Mouse (Mus musculus) urinary bladder, adult 2 months (tissue): ENCODE results near the gene Tas2r102. TPM values are rescaled to one million over a fixed set of nuclear protein-coding genes. Genes with fewer than 3 reads are reported as not detected.

Source experiments
- DNase-seq: peaks from one replicate; pipeline ENCODE4 v3.0.0; 2022; ENCODE audit warnings: low spot score
- polyA plus RNA-seq: library from polyadenylated mRNA; depleted of rRNA; stranded (reverse); fragments of >200 nt; gene quantifications from 2 replicates; pipeline ENCODE4 v1.2.3, GENCODE M21; 2012; rRNA removed

Tas2r102 gene
- not detected in 2 replicates for polyA plus RNA-seq

DNA sequence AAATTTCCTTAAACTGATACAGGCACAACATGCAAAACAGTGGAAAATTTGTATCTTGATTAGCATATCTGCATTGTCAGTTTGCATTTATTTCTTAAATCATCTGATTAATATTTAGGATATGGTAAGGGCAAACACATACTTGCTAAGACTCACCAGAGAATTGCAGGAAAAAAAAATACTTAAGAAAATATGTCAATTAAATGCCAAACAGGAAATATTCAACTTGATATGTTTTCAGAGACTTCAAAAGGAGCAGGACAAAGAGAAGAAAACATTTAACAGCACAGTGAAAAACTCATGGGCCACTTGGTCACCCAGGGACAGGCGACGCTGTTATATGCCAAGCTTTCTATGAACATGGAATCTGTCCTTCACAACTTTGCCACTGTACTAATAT lies at the start of gene Tas2r102:
Tas2r102 (plus strand) TSS at position 301 of the 400 bp plus-strand sequence.
- DNase-seq = no peak

DNA sequence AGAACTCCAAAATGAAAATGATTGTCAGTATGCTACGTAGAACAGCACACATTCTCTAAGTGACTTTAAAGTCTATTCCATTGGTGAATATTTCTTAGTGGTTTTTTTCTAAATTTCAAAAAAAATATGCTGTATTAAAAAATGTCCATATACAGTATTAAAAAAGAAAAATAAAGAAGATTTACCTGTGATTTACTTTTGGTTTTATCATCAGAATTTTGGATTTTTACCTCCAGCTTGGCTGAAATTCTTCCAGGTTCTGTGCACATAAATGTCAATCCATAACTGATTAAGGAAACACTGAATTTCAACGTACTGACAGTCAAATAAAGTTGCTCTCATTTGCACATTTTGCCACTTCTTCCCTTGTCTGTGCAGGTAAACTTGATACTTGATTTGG lies 24.0 kb upstream of the Tas2r102 start, which contains the start of gene Tas2r115:
Tas2r115 (minus strand) TSS at position 101 of the 400 bp plus-strand sequence.
- DNase-seq = no peak

DNA sequence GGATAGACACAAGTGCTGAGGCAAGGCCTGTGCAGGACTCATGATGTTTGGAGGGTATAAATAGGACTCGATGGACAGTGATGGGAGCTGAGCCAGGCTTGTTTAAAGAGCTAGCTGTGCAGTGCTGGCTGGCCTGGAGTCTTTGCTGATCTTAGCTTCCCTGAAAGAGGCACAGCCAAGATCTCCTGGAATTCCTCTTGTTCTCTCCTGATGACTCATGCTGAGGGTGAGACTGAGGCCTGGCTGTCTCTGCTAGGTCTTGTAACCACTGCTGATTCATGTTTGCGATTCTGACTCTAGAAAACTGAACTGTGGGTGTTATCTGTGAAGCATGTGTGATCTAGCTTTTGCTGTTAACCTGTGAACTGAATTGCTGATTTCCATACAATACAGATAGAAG lies 11.7 kb upstream of the Tas2r102 start:
- DNase-seq = no peak

DNA sequence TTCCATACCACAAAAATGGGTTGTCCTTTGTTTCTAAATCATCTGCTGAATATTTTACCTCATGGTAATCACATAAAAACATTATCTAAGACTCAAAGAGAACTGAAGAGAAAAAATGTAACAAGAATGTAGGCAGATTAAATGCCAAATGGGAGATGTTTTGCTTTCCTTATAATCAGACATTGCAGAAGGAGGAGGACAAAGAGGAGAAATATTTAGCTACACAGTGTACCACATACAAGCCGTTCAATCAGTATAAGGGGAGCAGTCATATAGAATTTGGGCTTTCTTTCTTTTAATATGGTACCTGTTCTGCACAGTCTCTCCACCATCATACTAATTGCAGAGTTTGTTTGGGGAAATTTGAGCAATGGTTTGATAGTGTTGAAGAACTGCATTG lies 7.5 kb upstream of the Tas2r102 start, which contains the start of gene Tas2r124:
Tas2r124 (plus strand) TSS at position 301 of the 400 bp plus-strand sequence.
- no peak for DNase-seq

DNA sequence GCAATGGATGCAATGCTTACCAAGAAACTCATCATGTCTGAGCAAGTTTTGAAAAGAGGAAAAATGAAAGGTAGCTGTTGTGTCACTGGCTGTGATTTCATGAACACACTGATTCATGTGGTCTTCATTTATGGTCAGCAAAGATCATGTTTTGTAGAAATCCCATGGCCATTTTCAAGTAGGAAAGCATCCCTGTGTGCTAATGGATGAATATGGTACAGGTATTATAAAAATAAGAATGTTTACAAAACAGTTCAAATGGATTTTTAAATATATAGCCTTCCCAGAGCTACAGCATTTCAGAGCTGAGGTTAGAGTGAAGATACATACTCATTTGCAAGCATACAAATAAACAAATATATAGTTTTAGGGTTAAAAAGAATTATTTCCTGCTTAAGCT lies 16.1 kb downstream of the Tas2r102 start, which contains the start of gene Tas2r136:
Tas2r136 (minus strand) TSS at position 101 of the 400 bp plus-strand sequence.
- DNase-seq = no peak

DNA sequence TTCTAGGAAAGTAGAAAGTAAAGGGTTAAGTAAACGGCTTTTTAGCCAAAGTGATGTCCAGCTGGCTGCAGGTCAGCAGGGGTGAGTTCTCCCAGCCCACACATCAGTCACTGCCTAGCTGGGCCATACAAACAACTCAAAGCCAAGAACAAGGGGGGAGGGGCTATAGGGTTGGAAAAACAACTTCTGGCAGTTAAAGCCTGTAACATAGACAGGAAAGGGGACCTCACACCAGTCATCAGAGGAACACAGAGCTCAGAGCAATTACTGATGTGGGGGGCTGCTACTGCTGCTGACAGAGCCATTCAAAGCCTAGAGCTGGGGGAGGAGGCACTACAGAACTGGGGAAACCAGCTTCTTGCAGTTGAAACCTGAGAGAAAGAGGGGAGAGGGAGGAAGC lies 33.5 kb downstream of the Tas2r102 start:
- DNase-seq = no peak

DNA sequence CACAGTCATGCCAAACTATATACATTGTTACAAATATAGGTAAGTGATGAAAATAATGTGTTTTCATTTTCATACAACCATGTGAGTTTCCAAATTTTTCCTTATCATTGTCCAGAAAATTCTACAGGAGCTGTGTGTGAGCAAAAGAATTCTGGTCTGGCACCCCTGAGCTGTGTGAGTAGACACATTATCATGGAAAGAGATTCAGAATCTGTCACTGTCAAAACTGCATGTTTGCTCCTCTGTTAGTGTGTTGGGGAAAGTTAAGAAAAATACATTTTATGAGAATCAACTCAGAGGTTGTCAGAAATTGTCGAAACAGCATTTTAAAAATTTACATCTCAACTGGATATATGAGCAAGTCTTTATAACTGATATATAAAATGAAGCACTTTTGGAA lies 40.6 kb downstream of the Tas2r102 start, which contains the start of gene Tas2r117:
Tas2r117 (plus strand) TSS at position 301 of the 400 bp plus-strand sequence.
- DNase-seq = no peak

Other genes starting within 250 kb of the Tas2r102 start
- gene Prh1, start 192.3 kb upstream of the Tas2r102 start, polyA plus RNA-seq = not detected in 2 replicates
- gene Prp2, start 166.2 kb upstream of the Tas2r102 start, polyA plus RNA-seq = not detected in 2 replicates
- not detected in 2 replicates for gene A630073D07Rik, start 110.6 kb upstream of the Tas2r102 start, polyA plus RNA-seq
- gene Tas2r120, start 105.2 kb upstream of the Tas2r102 start, polyA plus RNA-seq = not detected in 2 replicates
- not detected in 2 replicates for gene Tas2r121, start 61.1 kb upstream of the Tas2r102 start, polyA plus RNA-seq
- not detected in 2 replicates for gene Tas2r122, start 50.2 kb upstream of the Tas2r102 start, polyA plus RNA-seq
- not detected in 2 replicates for gene Tas2r115, start 24.1 kb upstream of the Tas2r102 start, polyA plus RNA-seq
- gene Tas2r124, start 7.4 kb upstream of the Tas2r102 start, polyA plus RNA-seq = not detected in 2 replicates
- gene Tas2r136, start 16.0 kb downstream of the Tas2r102 start, polyA plus RNA-seq = not detected in 2 replicates
- gene Tas2r117, start 40.7 kb downstream of the Tas2r102 start, polyA plus RNA-seq = not detected in 2 replicates
- gene Tas2r123, start 85.0 kb downstream of the Tas2r102 start, polyA plus RNA-seq = not detected in 2 replicates
- gene Tas2r116, start 93.3 kb downstream of the Tas2r102 start, polyA plus RNA-seq = not detected in 2 replicates
- not detected in 2 replicates for gene Tas2r110, start 105.9 kb downstream of the Tas2r102 start, polyA plus RNA-seq
- not detected in 2 replicates for gene Tas2r113, start 130.9 kb downstream of the Tas2r102 start, polyA plus RNA-seq
- not detected in 2 replicates for gene Tas2r125, start 147.5 kb downstream of the Tas2r102 start, polyA plus RNA-seq
- not detected in 2 replicates for gene Tas2r129, start 189.0 kb downstream of the Tas2r102 start, polyA plus RNA-seq
- gene Tas2r131, start 195.8 kb downstream of the Tas2r102 start, polyA plus RNA-seq = not detected in 2 replicates
- gene Tas2r109, start 218.8 kb downstream of the Tas2r102 start, polyA plus RNA-seq = not detected in 2 replicates